Mouse (Mus musculus) erythroid progenitor cell, adult 5-6 weeks (primary cell): Measurements from ENCODE around the gene Ercc1. TPM values are rescaled to one million over a fixed set of nuclear protein-coding genes. Genes with fewer than 3 reads are reported as not detected.

Experiments used
- ATAC-seq: replicated peaks from 2 replicates; pipeline ENCODE4 v1.8.0; 2016; ENCODE audit warnings: moderate number of reproducible peaks, mild to moderate bottlenecking, moderate TSS enrichment, inconsistent platforms; ENCODE audit not compliant: poor library complexity, low FRiP score, severe bottlenecking
- total RNA-seq, 2 experiments: library from RNA; stranded (forward) in 1 of 2; stranded (reverse) in 1 of 2; fragments of 150-400 nt in 1 of 2; fragments of 186-747, 209-891 nt in 1 of 2; gene quantifications; 2 replicates each; pipeline versions ENCODE4 v1.2.3 to v1.2.4; 2015 to 2017; ENCODE audit warnings: low replicate concordance in 2 of 2

The Ercc1 gene
- total RNA-seq, 2 experiments from 2014 or later, result 1.2 to 12.6 TPM

- peak; percentile 65 for ATAC-seq
Measured at GRCm38 (mm10) chr7:19359892-19360641, 15.5 kb downstream of the Ercc1 start.

DNA sequence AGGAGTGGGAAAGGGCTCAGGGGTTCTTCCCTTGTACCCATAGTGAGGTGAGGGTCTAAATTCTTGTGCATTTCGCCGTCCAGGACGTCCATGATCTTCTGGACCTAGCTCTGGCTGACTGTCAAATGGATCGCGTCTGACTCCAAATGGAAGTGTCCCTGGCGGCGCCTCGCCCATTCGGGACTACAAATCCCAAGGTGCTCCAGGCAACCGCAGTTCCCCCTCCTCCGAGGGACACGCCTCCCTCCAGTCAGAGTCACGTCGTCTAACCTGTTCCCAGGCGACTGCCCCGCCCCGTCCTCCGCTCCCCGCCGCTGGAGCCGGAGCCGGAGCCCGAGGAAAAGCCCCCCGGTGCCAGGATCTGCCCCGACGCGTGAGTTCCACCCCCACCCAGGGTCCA lies 16.4 kb downstream of the Ercc1 start:
- ATAC-seq, result peak; percentile 80

GRCm38 (mm10) chr7:19361720-19362119 lies 17.1 kb downstream of the Ercc1 start:
- peak; percentile 36 for ATAC-seq

DNA sequence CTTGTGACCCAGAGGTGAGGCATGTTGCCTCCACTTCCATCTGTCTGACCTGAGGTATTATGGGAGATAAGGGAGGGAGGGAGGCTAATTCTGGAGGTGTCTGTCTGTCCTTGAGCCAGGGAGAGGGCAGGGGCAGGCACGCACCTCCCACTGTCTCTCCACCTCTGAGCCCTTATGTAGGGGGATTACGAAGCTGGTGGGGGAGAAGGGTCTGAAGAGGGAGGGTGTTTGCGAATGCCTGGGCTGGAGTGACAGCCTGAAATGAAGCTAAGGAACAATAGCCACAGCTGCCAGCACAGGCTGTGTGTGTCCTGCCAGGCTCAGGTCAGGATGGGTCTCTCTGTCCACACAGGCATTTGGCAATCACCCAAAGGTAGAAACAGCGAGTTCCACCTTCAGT lies 17.7 kb downstream of the Ercc1 start:
- ATAC-seq, result no peak

DNA sequence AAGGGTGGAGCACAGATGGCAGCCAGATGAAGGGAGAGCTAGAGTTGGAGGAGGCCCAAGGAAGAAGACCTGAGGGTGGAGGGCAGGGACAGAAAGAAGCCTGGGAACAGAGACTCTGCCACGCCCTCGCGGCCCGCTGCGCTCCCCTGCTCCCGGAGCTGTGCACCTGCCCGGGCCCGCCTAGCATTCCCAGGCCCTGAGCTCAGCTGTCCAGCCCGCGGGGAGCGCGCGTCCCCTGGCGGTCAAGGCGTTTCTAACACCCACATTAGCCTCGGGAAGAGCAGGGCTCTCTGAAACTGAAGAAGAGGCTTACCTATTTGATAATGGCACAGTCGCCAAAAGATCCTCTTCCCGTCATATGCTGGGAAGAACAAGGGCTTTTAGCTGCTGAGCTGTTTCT lies 19.3 kb downstream of the Ercc1 start:
- ATAC-seq, result no peak

GRCm38 (mm10) chr7:19365376-19365775 lies 20.8 kb downstream of the Ercc1 start:
- ATAC-seq, result no peak

DNA sequence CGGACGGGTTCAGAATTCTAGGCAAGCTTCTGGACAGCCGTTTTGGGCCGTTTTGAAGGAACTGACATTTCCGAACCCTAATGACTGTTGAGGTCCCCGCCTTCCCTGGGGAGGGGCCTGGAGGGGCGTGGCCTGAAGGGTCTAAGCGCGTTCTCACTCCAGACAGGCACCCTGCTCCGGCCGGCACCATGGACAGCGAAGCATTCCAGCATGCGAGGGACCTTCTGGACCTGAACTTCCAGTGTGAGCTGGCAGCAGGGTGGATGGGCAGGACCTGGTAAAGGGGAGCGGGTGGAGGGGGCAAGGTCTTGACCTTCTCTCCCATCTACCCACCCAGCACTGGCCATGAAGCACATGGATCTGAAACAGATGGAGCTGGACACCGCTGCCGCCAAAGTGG lies 23.8 kb downstream of the Ercc1 start:
- ATAC-seq, result no peak

DNA sequence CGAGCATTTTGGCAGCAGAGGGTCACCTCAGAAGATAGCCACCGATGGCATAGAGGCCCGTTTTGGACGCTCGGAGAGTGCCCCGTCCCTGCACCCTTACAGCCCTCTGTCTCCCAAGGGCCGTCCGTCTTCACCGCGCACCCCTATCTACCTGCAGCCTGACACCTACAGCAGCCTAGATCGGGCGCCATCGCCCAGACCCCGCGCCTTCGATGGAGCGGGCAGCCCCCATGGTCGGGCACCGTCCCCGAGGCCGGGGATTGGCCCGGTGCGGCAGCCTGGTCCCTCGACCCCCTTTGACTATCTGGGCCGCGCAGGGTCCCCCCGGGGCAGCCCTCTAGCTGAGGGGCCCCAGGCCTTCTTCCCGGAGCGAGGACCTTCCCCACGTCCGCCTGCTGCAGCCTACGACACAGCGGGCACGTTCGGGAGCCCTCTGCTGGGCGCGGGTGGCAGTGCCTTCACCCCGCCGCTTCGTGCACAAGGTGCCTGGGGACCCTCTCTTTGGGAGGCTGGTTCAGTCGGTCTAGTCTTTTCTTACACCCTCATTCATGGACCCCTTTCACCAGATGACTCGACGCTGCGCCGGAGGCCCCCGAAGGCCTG lies 25.3 kb downstream of the Ercc1 start:
- peak; percentile 66; the same call in 1 of the 2 replicates for ATAC-seq

DNA sequence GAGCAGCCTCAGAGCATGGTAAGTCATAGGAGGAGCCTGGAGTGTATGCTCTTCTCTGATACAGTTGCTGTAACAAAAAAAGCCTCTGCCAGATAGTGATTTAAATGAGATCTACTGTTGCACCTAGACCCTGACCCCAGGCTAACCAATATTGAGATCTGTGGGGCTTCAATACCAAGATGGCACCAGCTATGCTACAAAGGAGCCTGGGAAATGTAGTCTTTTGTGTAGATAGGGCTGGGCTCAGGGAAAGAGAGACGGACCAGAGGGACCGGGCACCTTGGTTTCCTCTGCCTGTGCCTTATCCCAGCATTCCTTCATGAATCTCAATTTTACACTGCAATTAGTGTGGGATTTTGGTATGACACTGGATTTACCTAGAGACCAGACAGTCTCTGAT lies 28.8 kb downstream of the Ercc1 start:
- ATAC-seq, result no peak

- no peak for ATAC-seq
Measured at GRCm38 (mm10) chr7:19375368-19375767, 30.8 kb downstream of the Ercc1 start.

- no peak for ATAC-seq
Measured at GRCm38 (mm10) chr7:19376019-19376418, 31.4 kb downstream of the Ercc1 start.

DNA sequence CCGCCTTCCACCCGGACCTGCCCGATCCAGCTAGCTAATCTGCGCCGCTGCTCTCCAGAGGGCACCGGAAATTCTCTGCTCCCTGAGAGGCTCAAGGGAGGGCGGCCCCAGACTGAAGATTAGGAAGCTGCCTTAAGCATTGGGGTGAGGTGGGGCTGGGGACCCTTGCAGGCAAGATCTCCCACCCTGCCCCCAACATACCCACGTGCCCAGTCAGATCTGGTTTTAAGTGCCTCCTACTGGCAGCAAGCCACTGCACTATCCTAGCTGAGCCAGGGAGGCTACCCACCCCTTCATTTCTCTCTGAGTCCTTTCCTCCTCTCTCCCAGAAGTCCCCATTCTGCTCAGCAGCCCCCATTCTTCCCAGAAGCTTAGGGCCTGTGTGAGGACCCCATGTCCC lies 33.5 kb downstream of the Ercc1 start:
- ATAC-seq, result no peak

DNA sequence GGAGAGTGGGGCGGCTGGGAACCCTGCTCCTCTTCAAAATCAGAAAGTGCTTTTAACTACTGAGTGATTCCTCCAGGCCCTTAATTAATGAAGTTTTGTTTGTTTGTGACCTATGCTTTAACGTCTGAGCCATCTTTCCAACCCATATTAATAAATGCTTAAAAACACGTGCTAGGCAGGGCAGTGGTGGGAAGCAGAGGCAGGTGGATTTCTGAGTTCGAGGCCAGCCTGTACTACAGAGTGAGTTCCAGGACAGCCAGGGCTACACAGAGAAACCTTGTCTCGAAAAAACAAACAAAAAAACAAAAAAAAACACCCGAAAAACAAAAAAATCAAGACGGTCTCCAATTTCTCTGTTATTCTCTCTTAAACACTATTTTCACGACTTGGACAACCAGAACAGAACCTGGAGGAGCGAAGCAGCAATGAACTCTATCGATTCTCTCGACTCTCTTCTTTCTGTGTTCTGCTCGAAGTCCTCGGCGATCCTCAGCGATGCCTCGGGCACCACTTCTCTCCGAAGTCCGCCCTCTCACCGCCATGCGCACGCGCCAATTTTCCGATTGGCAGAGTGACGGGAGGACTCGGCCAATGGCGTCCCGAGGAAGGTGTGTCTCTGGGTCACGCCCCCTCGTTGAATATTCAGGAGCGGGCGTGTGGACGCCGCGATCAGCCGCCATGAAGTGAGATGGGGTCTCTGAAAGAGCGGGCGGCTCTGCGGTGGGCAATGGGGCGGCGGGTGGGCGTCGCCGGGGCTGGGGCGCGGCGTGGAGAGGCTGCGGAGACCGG lies 37.0 kb downstream of the Ercc1 start, which contains the start of gene Ercc2:
Gene Ercc2 (plus strand): TSS at position 634 of the 789 bp plus-strand sequence.
- ATAC-seq, result peak; percentile 99

GRCm38 (mm10) chr7:19382166-19382541 lies 37.6 kb downstream of the Ercc1 start:
- ATAC-seq, result peak; percentile 66

DNA sequence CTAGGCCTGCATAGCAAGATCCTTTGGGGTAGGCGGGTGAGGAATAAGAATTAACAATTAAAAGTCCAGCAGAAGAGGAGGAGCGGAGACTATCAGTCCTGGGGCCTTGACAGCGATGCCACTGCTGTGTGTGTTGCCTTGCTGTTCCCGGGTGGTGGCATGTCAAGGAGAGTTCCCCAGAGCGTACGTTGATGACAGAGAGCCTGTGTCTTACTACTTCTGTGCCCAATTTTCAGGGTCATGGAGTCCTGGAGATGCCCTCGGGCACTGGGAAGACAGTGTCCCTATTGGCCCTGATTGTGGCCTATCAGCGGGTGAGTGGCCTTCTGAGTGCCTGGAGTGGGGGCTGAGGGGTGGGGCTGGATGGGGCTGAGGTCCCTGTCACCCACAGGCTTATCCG lies 39.1 kb downstream of the Ercc1 start:
- ATAC-seq, result no peak

- ATAC-seq, result no peak
Measured at GRCm38 (mm10) chr7:19388699-19389413, 44.3 kb downstream of the Ercc1 start.

- ATAC-seq, result no peak
Measured at GRCm38 (mm10) chr7:19394484-19394883, 49.9 kb downstream of the Ercc1 start.

- no peak for ATAC-seq
Measured at GRCm38 (mm10) chr7:19399496-19400280, 55.1 kb downstream of the Ercc1 start.

- no peak for ATAC-seq
Measured at GRCm38 (mm10) chr7:19400946-19401345, 56.4 kb downstream of the Ercc1 start.
